Mouse (Mus musculus) neutrophil, adult 59 days (primary cell): ENCODE data around the gene Iqcf5. TPM values are rescaled to one million over a fixed set of nuclear protein-coding genes. Genes with fewer than 3 reads are reported as not detected.

Experiments
- total RNA-seq, 2 experiments: library from RNA; stranded (reverse); gene quantifications; 1 replicate in 1 of 2; 2 replicates in 1 of 2; pipeline ENCODE4 v1.2.4; 2023

Iqcf5 gene
- total RNA-seq: not detected

GRCm38 (mm10) chr9:106514273-106514672 lies at the start of gene Iqcf5:
TSS of gene Iqcf5 (plus strand) at chr9:106514573.

GRCm38 (mm10) chr9:106465571-106466200 lies 48.7 kb upstream of the Iqcf5 start, which contains the start of gene Gpr62:
TSS of gene Gpr62 (minus strand) at chr9:106465938.

GRCm38 (mm10) chr9:106475663-106476001 lies 38.7 kb upstream of the Iqcf5 start, which contains the start of gene Rrp9:
TSS of gene Rrp9 (plus strand) at chr9:106475963.

GRCm38 (mm10) chr9:106476924-106477484 lies 37.4 kb upstream of the Iqcf5 start, which contains the start of gene Parp3:
TSS of gene Parp3 (minus strand) at chr9:106476949.

GRCm38 (mm10) chr9:106499667-106500066 lies 14.7 kb upstream of the Iqcf5 start, which contains the start of gene Iqcf1:
TSS of gene Iqcf1 (plus strand) at chr9:106499967.

GRCm38 (mm10) chr9:106561531-106561930 lies 47.2 kb downstream of the Iqcf5 start, which contains the start of gene Iqcf3:
TSS of gene Iqcf3 (minus strand) at chr9:106561631.

Other genes with a start within 250 kb of the Iqcf5 start
- 10 to 100 TPM; 14.6 to 15.2 TPM for gene Poc1a, start 233.5 kb upstream of the Iqcf5 start, total RNA-seq
- 10 to 100 TPM; 23.1 to 29.5 TPM for gene Dusp7, start 145.9 kb upstream of the Iqcf5 start, total RNA-seq
- gene Rpl29, start 85.1 kb upstream of the Iqcf5 start, total RNA-seq: 100 to 1,000 TPM; 362 to 383 TPM
- 1 to 10 TPM; 5.0 to 5.1 TPM for gene Acy1, start 76.3 kb upstream of the Iqcf5 start, total RNA-seq
- 1 to 10 TPM; 2.5 TPM for gene Abhd14b, start 67.1 kb upstream of the Iqcf5 start, total RNA-seq
- 1 to 10 TPM; 2.7 to 3.0 TPM for gene Abhd14a, start 66.9 kb upstream of the Iqcf5 start, total RNA-seq
- gene Pcbp4, start 61.3 kb upstream of the Iqcf5 start, total RNA-seq: 1 to 10 TPM in 1 of 2 experiments, under 1 TPM in 1; 0.71 to 1.5 TPM
- not detected for gene Gpr62, start 48.6 kb upstream of the Iqcf5 start, total RNA-seq
- 10 to 100 TPM in 1 of 2 experiments, 1 to 10 TPM in 1; 7.8 to 10.9 TPM for gene Rrp9, start 38.6 kb upstream of the Iqcf5 start, total RNA-seq
- 10 to 100 TPM; 20.3 to 20.6 TPM for gene Parp3, start 37.6 kb upstream of the Iqcf5 start, total RNA-seq
- not detected for gene Iqcf1, start 14.6 kb upstream of the Iqcf5 start, total RNA-seq
- not detected for gene Iqcf3, start 47.1 kb downstream of the Iqcf5 start, total RNA-seq
- not detected for gene Iqcf4, start 56.4 kb downstream of the Iqcf5 start, total RNA-seq
- not detected for gene Iqcf6, start 112.0 kb downstream of the Iqcf5 start, total RNA-seq
- gene Grm2, start 141.5 kb downstream of the Iqcf5 start, total RNA-seq: not detected
- 10 to 100 TPM in 1 of 2 experiments, 1 to 10 TPM in 1; 7.2 to 15.3 TPM for gene Tex264, start 171.4 kb downstream of the Iqcf5 start, total RNA-seq